Mouse (Mus musculus): Measurements from ENCODE around the gene Rlf. TPM values are rescaled to one million over a fixed set of nuclear protein-coding genes. Genes with fewer than 3 reads are reported as not detected.
"Not testable (repeated sequence)": the region's sequence is repeated elsewhere in the genome, so short reads cannot be mapped to it uniquely, and the experiment has no call there.

Rlf gene
- polyA plus RNA-seq, 1 experiment from 2014 or later = 16.3 TPM

DNA sequence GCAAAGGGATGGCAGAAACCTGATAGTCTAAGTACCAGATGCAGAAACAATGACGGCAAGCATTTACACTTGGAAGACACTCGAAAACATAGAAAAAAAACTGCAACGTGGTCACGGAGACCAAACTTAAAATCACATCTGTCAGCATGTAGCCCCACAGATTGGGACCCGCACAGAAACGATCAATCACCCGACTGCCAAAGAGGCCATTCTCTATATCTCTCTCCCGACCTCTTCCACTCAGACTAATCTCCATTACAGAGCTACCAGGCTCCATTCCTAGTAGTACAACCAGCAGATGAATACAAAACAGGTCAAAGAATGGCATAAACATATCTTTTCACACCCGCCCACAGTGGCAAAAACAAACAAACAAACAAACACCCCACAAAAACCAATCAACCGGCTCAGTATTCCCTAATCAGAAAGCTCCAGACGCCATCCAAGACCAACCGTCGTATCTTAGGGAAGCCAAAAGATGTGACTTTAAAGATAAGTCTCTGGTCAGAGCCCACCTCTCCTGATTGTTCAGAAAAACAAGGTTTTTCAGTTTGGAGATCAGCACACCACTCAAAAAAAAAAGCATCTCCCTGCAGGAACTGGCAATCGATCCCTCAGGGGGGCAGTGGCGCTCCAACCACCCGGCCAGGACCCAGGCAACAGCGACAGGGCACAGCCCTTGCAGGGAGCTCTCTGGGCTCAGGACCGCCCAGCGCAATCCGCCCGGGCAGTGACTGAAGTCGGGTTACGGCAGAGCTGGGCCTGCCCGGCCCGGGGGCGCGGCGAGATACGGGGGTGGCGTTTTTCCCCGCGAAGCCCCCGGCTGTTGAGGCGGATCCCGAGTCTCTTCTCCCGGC is 720 bp downstream of the Rlf start:
- peak overlapping the region; percentile 87 for H3K27ac ChIP-seq
- H3K9ac ChIP-seq = peak overlapping the region; percentile 93
- peak; percentile 87 for ATAC-seq (replicated peaks; ENCODE audit: insufficient number of reproducible peaks, insufficient read depth, low FRiP score, low read depth)
- no peaks in the 10 kb centered on the region for H3K36me3 ChIP-seq
- peak overlapping the region; percentile 71 for H3K4me2 ChIP-seq
- WGBS = under 1% methylated on average over 36 of the region's 36 CpGs
- H3K4me3 ChIP-seq = peak overlapping the region; percentile 86
- H3K4me1 ChIP-seq (replicated peaks) = peaks cover 23% of the 10 kb centered on the region
- H3K9me3 ChIP-seq (replicated peaks) = no peaks in the 10 kb centered on the region
- H3K27me3 ChIP-seq = no peaks in the 10 kb centered on the region

DNA sequence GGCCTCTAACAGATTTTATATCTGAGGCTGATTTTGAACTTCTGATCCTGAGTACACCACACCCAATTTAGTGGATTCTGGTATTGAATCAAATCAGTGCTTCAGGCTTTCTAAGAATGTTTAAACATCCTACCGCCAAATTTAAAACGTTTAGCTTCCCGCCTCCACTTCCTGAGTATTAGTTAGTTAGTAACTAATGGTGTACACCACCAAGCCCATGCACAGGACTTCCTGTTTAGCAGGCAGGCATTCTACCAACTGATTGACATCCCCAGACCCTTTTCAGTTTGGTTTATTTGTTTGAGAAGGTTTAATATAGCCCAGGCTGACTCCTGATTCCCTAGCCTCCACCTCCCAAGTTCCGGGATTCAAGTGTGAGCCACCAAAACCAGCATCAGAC is 6.0 kb downstream of the Rlf start:
- WGBS = 78% methylated on average over 4 of the region's 4 CpGs
- Histone ChIP-seq H3K27ac (no peak overlapping the region), H3K4me1 (replicated peaks) (peaks cover 19% of the 10 kb centered on the region), H3K36me3 (no peaks in the 10 kb centered on the region), H3K9ac (no peak overlapping the region), H3K4me3 (no peak overlapping the region), H3K4me2 (no peak overlapping the region), H3K9me3 (replicated peaks) (no peaks in the 10 kb centered on the region), H3K27me3 (no peaks in the 10 kb centered on the region)
- ATAC-seq (replicated peaks; ENCODE audit: insufficient number of reproducible peaks, insufficient read depth, low FRiP score, low read depth) = no peak

DNA sequence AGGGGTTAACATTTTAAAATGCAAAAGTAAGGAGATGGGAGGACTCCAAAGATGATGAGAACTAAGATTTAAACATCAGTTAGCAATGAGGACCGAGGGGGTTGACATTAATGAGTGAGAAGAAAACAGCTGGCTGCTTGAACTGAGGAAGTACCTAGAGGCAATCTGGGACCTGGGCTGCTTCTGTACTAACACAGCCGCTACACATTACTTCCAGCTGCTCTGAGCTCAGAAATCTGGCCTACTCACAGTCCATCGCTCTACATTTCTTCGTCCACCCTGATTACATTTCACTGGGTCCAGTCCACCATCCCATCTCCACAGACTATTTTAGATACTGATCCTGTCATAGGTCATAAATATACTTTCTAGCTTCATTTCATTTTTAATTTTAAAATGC is 17.0 kb downstream of the Rlf start:
- Histone ChIP-seq H3K27me3 (no peaks in the 10 kb centered on the region), H3K4me1 (replicated peaks) (peaks cover 5% of the 10 kb centered on the region), H3K27ac (no peak overlapping the region), H3K36me3 (no peaks in the 10 kb centered on the region), H3K4me2 (no peak overlapping the region), H3K9me3 (replicated peaks) (no peaks in the 10 kb centered on the region), H3K4me3 (no peak overlapping the region), H3K9ac (no peak overlapping the region)
- 78% methylated on average over 4 of the region's 4 CpGs for WGBS
- no peak for ATAC-seq (replicated peaks; ENCODE audit: insufficient number of reproducible peaks, insufficient read depth, low FRiP score, low read depth)

DNA sequence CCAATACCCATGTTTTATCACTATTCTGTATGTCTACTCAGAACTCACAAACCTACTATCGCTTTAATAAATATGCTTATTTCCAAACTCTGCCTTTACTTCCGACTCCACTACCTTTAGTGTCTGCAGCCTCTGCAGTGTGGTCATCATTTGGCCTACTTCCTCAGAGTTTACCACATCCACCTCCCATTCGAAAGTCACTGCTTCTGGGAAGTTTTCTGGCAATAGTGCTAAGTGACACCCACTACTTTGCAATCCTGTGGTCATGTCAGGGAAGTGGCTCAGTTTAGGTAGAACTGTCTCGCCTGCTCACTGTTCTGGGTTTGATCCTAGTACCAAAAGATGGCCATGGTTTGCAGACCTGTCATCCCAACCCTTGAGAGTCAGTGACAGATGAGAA is 17.9 kb downstream of the Rlf start:
- 91% methylated on average over 4 of the region's 4 CpGs for WGBS
- H3K36me3 ChIP-seq = no peaks in the 10 kb centered on the region

DNA sequence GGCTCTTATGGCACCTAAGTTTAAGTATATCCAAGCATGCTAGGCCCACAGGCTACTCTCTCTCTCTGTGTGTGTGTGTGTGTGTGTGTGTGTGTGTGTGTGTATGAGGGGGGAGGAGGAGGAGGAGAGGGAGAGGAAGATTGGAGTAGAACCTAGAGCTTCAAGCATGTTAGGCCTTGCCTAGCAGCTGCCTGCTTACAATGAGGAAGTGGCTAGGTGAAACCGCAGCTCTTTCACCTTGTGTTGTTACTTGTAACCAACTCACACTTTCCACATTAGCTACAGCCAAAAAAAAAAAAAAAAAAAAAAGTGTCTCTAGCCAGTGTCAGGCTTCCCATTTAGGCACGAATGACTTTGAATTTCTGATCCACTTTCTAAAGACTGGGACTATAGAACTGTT is 18.7 kb downstream of the Rlf start:
- Histone ChIP-seq H3K9me3 (replicated peaks) (no peaks in the 10 kb centered on the region), H3K4me1 (replicated peaks) (peaks cover 7% of the 10 kb centered on the region), H3K27me3 (no peaks in the 10 kb centered on the region), H3K27ac (no peak overlapping the region), H3K4me3 (no peak overlapping the region), H3K4me2 (no peak overlapping the region), H3K36me3 (no peaks in the 10 kb centered on the region), H3K9ac (no peak overlapping the region)
- 83% methylated on average over 2 of the region's 2 CpGs for WGBS
- ATAC-seq (replicated peaks; ENCODE audit: insufficient number of reproducible peaks, insufficient read depth, low FRiP score, low read depth) = no peak

More for the DNA sequence above, 17.9 kb downstream of the Rlf start:
- Histone ChIP-seq H3K9me3 (replicated peaks) (no peaks in the 10 kb centered on the region), H3K27ac (no peak overlapping the region), H3K27me3 (no peaks in the 10 kb centered on the region), H3K4me1 (replicated peaks) (peaks cover 7% of the 10 kb centered on the region), H3K9ac (no peak overlapping the region), H3K4me3 (no peak overlapping the region), H3K4me2 (no peak overlapping the region)
- no peak for ATAC-seq (replicated peaks; ENCODE audit: insufficient number of reproducible peaks, insufficient read depth, low FRiP score, low read depth)

DNA sequence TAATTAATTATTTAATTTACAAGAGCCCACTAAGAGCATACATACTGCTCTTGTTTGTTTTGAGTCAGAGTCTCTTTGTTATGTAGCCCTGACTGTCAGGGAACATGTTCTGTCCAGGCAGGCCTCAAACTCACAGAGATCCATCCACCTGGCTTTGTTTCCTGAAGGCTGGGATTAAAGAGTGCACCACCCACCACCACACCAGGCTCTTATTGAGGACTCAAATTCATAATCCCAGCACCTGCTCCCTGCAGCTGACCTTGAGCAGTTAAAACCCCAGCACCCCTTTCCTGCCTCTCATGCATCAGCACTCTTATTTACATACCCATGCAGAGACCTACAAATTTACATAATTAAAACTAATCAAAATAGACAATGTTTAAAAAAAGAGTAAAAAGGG is 20.1 kb downstream of the Rlf start:
- H3K27ac ChIP-seq = no peak overlapping the region
- H3K4me3 ChIP-seq = no peak overlapping the region
- no peak overlapping the region for H3K4me2 ChIP-seq
- H3K36me3 ChIP-seq = peaks cover 3% of the 10 kb centered on the region; the same call in 1 of the 2 replicates
- H3K27me3 ChIP-seq = no peaks in the 10 kb centered on the region
- peaks cover 7% of the 10 kb centered on the region for H3K4me1 ChIP-seq (replicated peaks)
- no peak overlapping the region for H3K9ac ChIP-seq
- no peak for ATAC-seq (replicated peaks; ENCODE audit: insufficient number of reproducible peaks, insufficient read depth, low FRiP score, low read depth)
- H3K9me3 ChIP-seq (replicated peaks) = no peaks in the 10 kb centered on the region

DNA sequence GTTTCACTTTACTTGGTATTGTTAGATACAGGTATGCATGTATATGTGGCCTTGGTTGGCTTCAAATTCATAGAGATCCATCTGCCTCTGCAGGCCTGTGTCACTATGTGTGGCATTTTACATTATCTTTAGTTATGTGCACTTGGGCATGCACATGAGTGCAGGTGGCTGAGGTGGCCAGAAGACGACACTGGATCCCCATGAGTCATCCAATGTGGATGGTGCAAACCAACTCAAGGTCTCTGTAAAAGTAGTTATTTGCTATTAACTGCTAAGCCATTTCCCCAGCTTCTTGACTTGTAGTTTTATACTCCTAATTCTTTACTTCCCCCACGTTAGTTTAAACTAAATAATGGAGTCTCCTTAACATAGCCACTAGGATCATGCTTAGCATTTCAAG is 22.6 kb downstream of the Rlf start:
- H3K27me3 ChIP-seq = no peaks in the 10 kb centered on the region

DNA sequence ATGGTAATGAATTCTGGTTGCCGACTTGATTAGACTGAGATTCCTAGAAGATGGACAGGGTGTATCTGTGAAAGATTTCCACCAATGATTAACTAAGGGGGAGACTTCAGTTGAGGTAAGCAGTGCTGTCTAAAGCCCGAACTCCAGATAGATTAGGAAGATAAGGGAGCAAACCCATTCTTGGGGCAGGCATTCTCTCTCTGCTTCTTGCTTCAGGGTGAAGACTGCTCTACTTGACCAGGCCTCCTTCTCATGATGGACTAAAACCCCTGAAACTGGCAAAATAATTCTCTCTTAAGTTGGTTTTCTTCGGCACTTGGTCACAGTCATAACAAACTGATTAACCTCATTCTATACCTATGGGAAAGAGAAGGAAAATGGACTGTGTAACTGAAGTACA is 25.5 kb downstream of the Rlf start:
- Histone ChIP-seq H3K4me1 (replicated peaks) (peaks cover 3% of the 10 kb centered on the region; the same call in 1 of the 2 replicates), H3K36me3 (peaks cover 23% of the 10 kb centered on the region)
- 87% methylated on average over 3 of the region's 3 CpGs for WGBS

More for the DNA sequence above, 22.6 kb downstream of the Rlf start:
- H3K27ac ChIP-seq = no peak overlapping the region
- whole genome bisulfite sequencing = 82% methylated on average over 2 of the region's 2 CpGs
- peaks cover 3% of the 10 kb centered on the region; the same call in 1 of the 2 replicates for H3K4me1 ChIP-seq (replicated peaks)
- no peak for ATAC-seq (replicated peaks; ENCODE audit: insufficient number of reproducible peaks, insufficient read depth, low FRiP score, low read depth)
- peaks cover 10% of the 10 kb centered on the region; the same call in 1 of the 2 replicates for H3K36me3 ChIP-seq
- no peaks in the 10 kb centered on the region for H3K9me3 ChIP-seq (replicated peaks)
- H3K9ac ChIP-seq = no peak overlapping the region
- no peak overlapping the region for H3K4me2 ChIP-seq
- H3K4me3 ChIP-seq = no peak overlapping the region

DNA sequence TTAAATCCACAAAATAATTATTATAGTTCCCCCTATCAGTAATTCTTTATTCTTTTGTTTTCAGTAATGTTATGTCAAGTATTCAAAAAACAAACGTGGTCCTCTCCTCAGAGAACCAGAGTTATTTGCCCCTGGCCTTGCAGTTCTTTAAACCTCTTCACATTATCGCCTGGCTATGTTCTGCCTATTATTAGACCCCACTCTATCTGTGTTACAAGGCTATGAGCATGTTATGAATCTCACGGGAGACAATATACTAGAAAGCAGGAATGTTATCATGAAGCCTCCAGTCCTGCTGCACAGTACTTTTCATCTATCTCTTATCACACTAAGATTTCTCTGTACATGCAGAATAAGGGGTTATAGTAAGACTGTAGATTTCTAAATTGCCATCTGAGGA is 35.2 kb downstream of the Rlf start:
- peak overlapping the region; percentile 13; the same call in 1 of the 2 replicates for H3K4me2 ChIP-seq
- no peak for ATAC-seq (replicated peaks; ENCODE audit: insufficient number of reproducible peaks, insufficient read depth, low FRiP score, low read depth)
- H3K9ac ChIP-seq = no peak overlapping the region
- peaks cover 5% of the 10 kb centered on the region; the same call in 1 of the 2 replicates for H3K4me1 ChIP-seq (replicated peaks)
- H3K4me3 ChIP-seq = no peak overlapping the region
- no peaks in the 10 kb centered on the region for H3K27me3 ChIP-seq
- WGBS = 50% methylated on average over 3 of the region's 3 CpGs
- H3K36me3 ChIP-seq = peaks cover 25% of the 10 kb centered on the region
- H3K9me3 ChIP-seq (replicated peaks) = no peaks in the 10 kb centered on the region
- H3K27ac ChIP-seq = peak overlapping the region; percentile 41; the same call in 1 of the 2 replicates

More for the DNA sequence above, 25.5 kb downstream of the Rlf start:
- no peak for ATAC-seq (replicated peaks; ENCODE audit: insufficient number of reproducible peaks, insufficient read depth, low FRiP score, low read depth)
- H3K9ac ChIP-seq = no peak overlapping the region
- H3K9me3 ChIP-seq (replicated peaks) = no peaks in the 10 kb centered on the region
- no peak overlapping the region for H3K27ac ChIP-seq
- H3K27me3 ChIP-seq = no peaks in the 10 kb centered on the region
- no peak overlapping the region for H3K4me2 ChIP-seq
- H3K4me3 ChIP-seq = no peak overlapping the region

DNA sequence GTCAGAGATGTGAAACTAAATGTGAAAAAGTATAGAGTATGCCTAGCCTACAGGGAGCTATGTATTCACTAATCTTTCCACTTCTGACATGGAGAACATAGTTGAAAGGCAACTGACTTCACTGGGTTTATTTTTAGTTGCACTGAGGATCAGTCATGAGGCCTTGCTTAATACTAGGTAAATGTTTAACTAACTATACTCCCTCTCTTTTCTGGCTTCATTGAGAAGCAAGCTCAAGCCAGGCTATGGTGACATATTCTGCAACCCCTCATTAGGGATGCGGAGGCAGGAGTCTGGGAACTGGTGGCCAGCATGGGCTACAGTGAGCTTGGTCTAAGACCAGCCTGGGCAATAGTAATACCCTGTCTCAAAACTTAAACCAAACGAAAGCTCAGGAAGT is 47.2 kb downstream of the Rlf start:
- Histone ChIP-seq H3K36me3 (peaks cover 67% of the 10 kb centered on the region), H3K9ac (no peak overlapping the region), H3K4me2 (no peak overlapping the region), H3K4me1 (replicated peaks) (no peaks in the 10 kb centered on the region), H3K9me3 (replicated peaks) (peaks cover 10% of the 10 kb centered on the region), H3K27ac (no peak overlapping the region), H3K27me3 (no peaks in the 10 kb centered on the region), H3K4me3 (no peak overlapping the region)
- no peak for ATAC-seq (replicated peaks; ENCODE audit: insufficient number of reproducible peaks, insufficient read depth, low FRiP score, low read depth)
- WGBS = 100% methylated on average over 2 of the region's 2 CpGs

DNA sequence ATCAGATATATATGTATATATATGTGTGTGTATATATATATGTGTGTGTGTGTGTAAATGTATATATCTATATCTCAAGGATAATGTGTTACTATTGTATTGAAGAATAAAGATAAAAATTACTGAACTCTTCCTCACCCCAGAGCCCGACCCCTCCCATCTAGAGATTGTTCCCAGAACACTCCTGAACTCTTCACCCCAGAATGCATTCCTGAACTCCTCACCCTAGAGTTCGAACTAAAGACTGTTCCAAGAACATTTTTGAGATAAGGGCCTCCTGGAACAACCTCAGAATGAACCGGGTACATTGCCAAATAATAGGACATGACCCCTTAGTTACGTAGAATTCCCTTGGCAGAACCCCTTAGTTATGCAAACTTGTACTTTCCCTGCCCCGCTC is 48.2 kb downstream of the Rlf start:
- not testable (repeated sequence) for H3K4me1 ChIP-seq (replicated peaks); H3K27me3 ChIP-seq; H3K27ac ChIP-seq; H3K4me3 ChIP-seq; H3K9me3 ChIP-seq (replicated peaks); ATAC-seq (replicated peaks; ENCODE audit: insufficient number of reproducible peaks, insufficient read depth, low FRiP score, low read depth); H3K4me2 ChIP-seq; H3K9ac ChIP-seq
- WGBS = 23% methylated on average over 3 of the region's 5 CpGs
- peaks cover 62% of the 10 kb centered on the region for H3K36me3 ChIP-seq

DNA sequence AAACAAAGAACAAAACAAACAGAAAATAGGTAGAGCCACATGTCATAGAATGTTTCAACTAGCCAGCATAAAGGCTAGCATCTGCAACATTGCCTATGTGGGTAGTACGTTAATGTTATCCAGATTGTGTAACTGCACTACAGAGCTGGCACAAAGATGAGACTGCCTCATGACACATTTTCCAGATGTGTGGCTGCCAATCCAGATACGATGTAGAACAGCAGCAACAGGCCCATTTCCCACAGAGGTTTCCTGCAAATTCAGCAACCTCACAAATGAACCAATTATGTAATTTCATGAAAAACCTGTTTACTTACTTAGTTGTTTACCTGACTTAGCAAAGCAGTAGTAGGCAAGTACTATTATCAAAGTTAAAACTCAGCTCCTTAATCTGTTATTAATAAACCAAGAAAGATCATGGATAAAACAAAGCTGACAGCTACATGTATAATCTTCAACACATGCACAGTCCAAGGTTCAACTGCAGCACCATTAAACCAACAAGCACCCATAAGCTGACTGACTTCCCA is 51.3 kb downstream of the Rlf start:
- no peak overlapping the region for H3K4me3 ChIP-seq
- 89% methylated on average over 2 of the region's 2 CpGs for WGBS
- H3K27me3 ChIP-seq = no peaks in the 10 kb centered on the region
- H3K9me3 ChIP-seq (replicated peaks) = peaks cover 10% of the 10 kb centered on the region
- peaks cover 44% of the 10 kb centered on the region for H3K36me3 ChIP-seq
- H3K27ac ChIP-seq = no peak overlapping the region
- H3K9ac ChIP-seq = no peak overlapping the region
- H3K4me2 ChIP-seq = no peak overlapping the region
- no peaks in the 10 kb centered on the region for H3K4me1 ChIP-seq (replicated peaks)
- no peak for ATAC-seq (replicated peaks; ENCODE audit: insufficient number of reproducible peaks, insufficient read depth, low FRiP score, low read depth)

All from heart, embryonic 15.5 days (tissue).